11 mouse cellular contexts compared by ENCODE assay signal in genomic region chr13:34128276-34129114, GRCm38 (mm10). TPM values are rescaled to one million over a fixed set of nuclear protein-coding genes. Genes with fewer than 3 reads are reported as not detected.
DNase-seq lines count a peak whose midpoint lies in the region; ATAC-seq lines count a peak whose summit lies in the region.
"Had no signal": no experiment of that assay in that cellular context is flagged by ENCODE, and none has a peak within 500 bp of the region (broad histone marks: within the 10 kb centered on the region; RNA-seq: fewer than 3 reads in every experiment).

No protein-coding gene starts in this region.

- no peak overlapping the region for H3K9ac ChIP-seq in heart, embryonic 16.5 days (ENCODE audit: low read length)
- peak overlapping the region; percentile 99 for H3K9ac ChIP-seq in hindbrain, embryonic 15.5 days
- H3K9ac ChIP-seq in midbrain, embryonic 12.5 days (replicated peaks) = peak overlapping the region; percentile 97
- H3K9ac ChIP-seq: liver, embryonic 15.5 days had no signal

- no peaks in the 10 kb centered on the region for H3K36me3 ChIP-seq in heart, embryonic 16.5 days (ENCODE audit: control insufficient read depth, insufficient read depth)
- peaks cover 43% of the 10 kb centered on the region for H3K36me3 ChIP-seq in embryonic facial prominence, embryonic 10.5 days (replicated peaks)
- H3K36me3 ChIP-seq in hindbrain, embryonic 15.5 days = 0 out of 2 replicates have a peak, but pooled peaks cover 10% of the 10 kb centered on the region
- peaks cover 41% of the 10 kb centered on the region for H3K36me3 ChIP-seq in midbrain, embryonic 12.5 days
- H3K36me3 ChIP-seq: liver, embryonic 15.5 days had no signal

- 79% methylated on average over 9 of the region's 9 CpGs for WGBS in heart, embryonic 16.5 days
- 75% methylated on average over 9 of the region's 9 CpGs for WGBS in embryonic facial prominence, embryonic 10.5 days
- 11% methylated on average over 9 of the region's 9 CpGs for WGBS in hindbrain, embryonic 15.5 days
- WGBS in midbrain, embryonic 12.5 days = 41% methylated on average over 9 of the region's 9 CpGs

- no peak for DNase-seq in heart, adult 9 months (ENCODE audit: low spot score in 2 of 2)
- no peak for DNase-seq in embryonic facial prominence, embryonic 10.5 days (ENCODE audit: low spot score)
- DNase-seq in embryo, embryonic 9.5 days (ENCODE audit: extremely low spot score) = no peak
- no peak for DNase-seq in spleen, postnatal 36 days (ENCODE audit: low spot score in 2 of 2)
- DNase-seq in gastrocnemius, postnatal 36 days = no peak
- DNase-seq: gastrocnemius, postnatal 14 days had no signal

- peak overlapping the region; percentile 83 for H3K4me3 ChIP-seq in heart, embryonic 16.5 days (ENCODE audit: low read length)
- peak overlapping the region; percentile 79 for H3K4me3 ChIP-seq in embryonic facial prominence, embryonic 10.5 days
- peak overlapping the region; percentile 89 for H3K4me3 ChIP-seq in hindbrain, embryonic 15.5 days
- peak overlapping the region; percentile 89 for H3K4me3 ChIP-seq in midbrain, embryonic 12.5 days

- no peak for ATAC-seq in heart, embryonic 16.5 days (replicated peaks; ENCODE audit: extremely low read depth, insufficient read depth, low FRiP score)
- ATAC-seq in hindbrain, embryonic 15.5 days (ENCODE audit: low FRiP score, low read depth) = no peak
- no peak for ATAC-seq in midbrain, embryonic 12.5 days (ENCODE audit: low FRiP score, low read depth)

- no peaks in the 10 kb centered on the region for H3K9me3 ChIP-seq in heart, embryonic 16.5 days (replicated peaks; ENCODE audit: control insufficient read depth, low read length)
- no peaks in the 10 kb centered on the region for H3K9me3 ChIP-seq in embryonic facial prominence, embryonic 10.5 days
- no peaks in the 10 kb centered on the region for H3K9me3 ChIP-seq in hindbrain, embryonic 15.5 days
- no peaks in the 10 kb centered on the region for H3K9me3 ChIP-seq in midbrain, embryonic 12.5 days
- H3K9me3 ChIP-seq: liver, embryonic 15.5 days had no signal

- intact Hi-C loops in gastrocnemius, postnatal 36 days (cut with DNase I) = no loop called here

- peak overlapping the region; percentile 80 for H3K4me2 ChIP-seq in heart, embryonic 16.5 days (ENCODE audit: low read depth, low read length)
- peak overlapping the region; percentile 85 for H3K4me2 ChIP-seq in hindbrain, embryonic 15.5 days
- peak overlapping the region; percentile 86 for H3K4me2 ChIP-seq in midbrain, embryonic 12.5 days (replicated peaks)

- peaks cover under 1% of the 10 kb centered on the region; the same call in 1 of the 2 replicates for H3K27me3 ChIP-seq in heart, embryonic 16.5 days (ENCODE audit: control insufficient read depth, insufficient read depth, low read length)
- H3K27me3 ChIP-seq in embryonic facial prominence, embryonic 10.5 days (replicated peaks; ENCODE audit: low read depth, poor library complexity, severe bottlenecking) = peaks cover 24% of the 10 kb centered on the region
- no peaks in the 10 kb centered on the region for H3K27me3 ChIP-seq in hindbrain, embryonic 15.5 days
- H3K27me3 ChIP-seq in midbrain, embryonic 12.5 days = no peaks in the 10 kb centered on the region
- H3K27me3 ChIP-seq: CH12.LX had no signal

- H3K4me1 ChIP-seq in heart, embryonic 16.5 days (ENCODE audit: control insufficient read depth, insufficient read depth, low read length) = peaks cover 20% of the 10 kb centered on the region
- peaks cover 58% of the 10 kb centered on the region for H3K4me1 ChIP-seq in embryonic facial prominence, embryonic 10.5 days
- H3K4me1 ChIP-seq in hindbrain, embryonic 15.5 days (replicated peaks) = peaks cover 34% of the 10 kb centered on the region
- peaks cover 46% of the 10 kb centered on the region for H3K4me1 ChIP-seq in midbrain, embryonic 12.5 days

- no peak overlapping the region for H3K27ac ChIP-seq in heart, embryonic 16.5 days (ENCODE audit: low read length)
- H3K27ac ChIP-seq in embryonic facial prominence, embryonic 10.5 days (replicated peaks) = no peak overlapping the region; the same call in 1 of the 2 replicates
- H3K27ac ChIP-seq in hindbrain, embryonic 15.5 days (replicated peaks) = peak overlapping the region; percentile 99
- H3K27ac ChIP-seq in midbrain, embryonic 12.5 days (replicated peaks) = peak overlapping the region; percentile 100
- H3K27ac ChIP-seq: liver, embryonic 15.5 days had no signal

RNA-seq across cellular contexts. Expression of gene Tubb2b, which starts 1.8 kb away (rescaled TPM):
- 52.1 and 56.8 TPM in 2 replicates for polyA plus RNA-seq in heart, embryonic 16.5 days (2015; fragmentation: Nextera tagmentation; extraction: Ambion mirVana)
- 65.5 and 73.2 TPM in 2 replicates for polyA plus RNA-seq in embryonic facial prominence, embryonic 10.5 days (2016; fragmentation: Nextera tagmentation; extraction: Ambion mirVana)
- polyA plus RNA-seq in hindbrain, embryonic 15.5 days (2015; fragmentation: Nextera tagmentation; extraction: Ambion mirVana) = 939 and 1,019 TPM in 2 replicates
- polyA plus RNA-seq in midbrain, embryonic 12.5 days (2016; fragmentation: Nextera tagmentation; extraction: Ambion mirVana) = 380 and 432 TPM in 2 replicates
- 1 to 10 TPM; 1.6 to 2.1 TPM for total RNA-seq in gastrocnemius, postnatal 36 days (2021)

RNA-seq across cellular contexts. Expression of gene Psmg4, which starts 34.3 kb away (rescaled TPM):
- 65.3 and 74.1 TPM in 2 replicates for polyA plus RNA-seq in heart, embryonic 16.5 days (2015; fragmentation: Nextera tagmentation; extraction: Ambion mirVana)
- 97.9 and 99.9 TPM in 2 replicates for polyA plus RNA-seq in embryonic facial prominence, embryonic 10.5 days (2016; fragmentation: Nextera tagmentation; extraction: Ambion mirVana)
- polyA plus RNA-seq in hindbrain, embryonic 15.5 days (2015; fragmentation: Nextera tagmentation; extraction: Ambion mirVana) = 78.1 and 82.6 TPM in 2 replicates
- 109 and 118 TPM in 2 replicates for polyA plus RNA-seq in midbrain, embryonic 12.5 days (2016; fragmentation: Nextera tagmentation; extraction: Ambion mirVana)
- 10 to 100 TPM; 13.5 to 14.3 TPM for total RNA-seq in gastrocnemius, postnatal 36 days (2021)

RNA-seq across cellular contexts. Expression of gene Tubb2a, which starts 50.7 kb away (rescaled TPM):
- polyA plus RNA-seq in heart, embryonic 16.5 days (2015; fragmentation: Nextera tagmentation; extraction: Ambion mirVana) = 166 and 171 TPM in 2 replicates
- 101 and 105 TPM in 2 replicates for polyA plus RNA-seq in embryonic facial prominence, embryonic 10.5 days (2016; fragmentation: Nextera tagmentation; extraction: Ambion mirVana)
- polyA plus RNA-seq in hindbrain, embryonic 15.5 days (2015; fragmentation: Nextera tagmentation; extraction: Ambion mirVana) = 3,041 and 3,094 TPM in 2 replicates
- polyA plus RNA-seq in midbrain, embryonic 12.5 days (2016; fragmentation: Nextera tagmentation; extraction: Ambion mirVana) = 609 and 668 TPM in 2 replicates
- 10 to 100 TPM; 11.4 to 11.5 TPM for total RNA-seq in gastrocnemius, postnatal 36 days (2021)

Comparison
In these comparisons a context has a peak if more than half of its experiments do, and no peak if none do; other contexts are left out.
1. H3K27ac ChIP-seq: peak in hindbrain, embryonic 15.5 days (single experiment) and midbrain, embryonic 12.5 days (single experiment); none in heart, embryonic 16.5 days (single experiment) and embryonic facial prominence, embryonic 10.5 days (single experiment).
2. Peak in every context shown above with its lines, with median percentiles within 50 percentile points of each other: H3K4me2 ChIP-seq and H3K4me3 ChIP-seq.